Mouse (Mus musculus) lung, postnatal 0 days (tissue): Measurements from ENCODE around the gene Spred2.

Source experiments
- CTCF ChIP-seq: IDR thresholded peaks from 2 replicates; pipeline ENCODE4 v1.5.1; 2016; ENCODE audit warnings: antibody characterized with exemption, mild to moderate bottlenecking
- EP300 ChIP-seq: IDR thresholded peaks from 2 replicates; pipeline ENCODE4 v1.6.1; 2016; ENCODE audit warnings: antibody characterized with exemption, mild to moderate bottlenecking, control low read depth

- TF ChIP-seq CTCF: no peak
- TF ChIP-seq EP300: no peak
These were observed 117.2 kb downstream of the Spred2 start for GRCm38 (mm10) chr11:20041164-20041920.
